Mouse (Mus musculus) urinary bladder, postnatal 0 days (tissue): ENCODE results near the gene Gp1bb. TPM values are rescaled to one million over a fixed set of nuclear protein-coding genes. Genes with fewer than 3 reads are reported as not detected.

Experiments used
- polyA plus RNA-seq: library from polyadenylated mRNA; unstranded; fragments of >200 nt; fragmentation: Nextera tagmentation; extraction: Ambion mirVana; gene quantifications from 2 replicates; pipeline ENCODE4 v1.2.1, GENCODE M21; 2015

The Gp1bb gene
- polyA plus RNA-seq, result 5.2 and 6.6 TPM in 2 replicates

DNA sequence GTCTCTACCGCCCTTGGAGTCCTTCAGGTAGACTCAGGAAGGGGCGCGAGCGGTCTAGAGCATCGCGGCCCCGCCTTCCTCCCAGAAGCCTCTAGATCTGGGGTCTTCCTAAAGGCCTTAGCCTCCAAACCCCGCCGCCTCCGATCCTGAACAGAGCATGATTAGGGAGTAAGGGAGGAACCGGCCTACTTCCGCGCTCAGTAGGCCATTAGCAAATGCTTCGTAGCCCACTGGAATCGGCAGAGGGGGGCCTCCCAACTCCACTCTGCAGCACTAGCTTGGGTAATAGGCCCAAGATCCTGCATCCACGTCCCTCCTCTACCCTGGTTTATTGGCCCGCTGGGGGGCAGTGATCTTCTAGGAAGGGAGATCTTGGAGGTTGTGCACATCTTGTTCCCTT lies at the start of gene Gp1bb:
Gene Gp1bb (minus strand): TSS at position 385 of the 400 bp plus-strand sequence.

DNA sequence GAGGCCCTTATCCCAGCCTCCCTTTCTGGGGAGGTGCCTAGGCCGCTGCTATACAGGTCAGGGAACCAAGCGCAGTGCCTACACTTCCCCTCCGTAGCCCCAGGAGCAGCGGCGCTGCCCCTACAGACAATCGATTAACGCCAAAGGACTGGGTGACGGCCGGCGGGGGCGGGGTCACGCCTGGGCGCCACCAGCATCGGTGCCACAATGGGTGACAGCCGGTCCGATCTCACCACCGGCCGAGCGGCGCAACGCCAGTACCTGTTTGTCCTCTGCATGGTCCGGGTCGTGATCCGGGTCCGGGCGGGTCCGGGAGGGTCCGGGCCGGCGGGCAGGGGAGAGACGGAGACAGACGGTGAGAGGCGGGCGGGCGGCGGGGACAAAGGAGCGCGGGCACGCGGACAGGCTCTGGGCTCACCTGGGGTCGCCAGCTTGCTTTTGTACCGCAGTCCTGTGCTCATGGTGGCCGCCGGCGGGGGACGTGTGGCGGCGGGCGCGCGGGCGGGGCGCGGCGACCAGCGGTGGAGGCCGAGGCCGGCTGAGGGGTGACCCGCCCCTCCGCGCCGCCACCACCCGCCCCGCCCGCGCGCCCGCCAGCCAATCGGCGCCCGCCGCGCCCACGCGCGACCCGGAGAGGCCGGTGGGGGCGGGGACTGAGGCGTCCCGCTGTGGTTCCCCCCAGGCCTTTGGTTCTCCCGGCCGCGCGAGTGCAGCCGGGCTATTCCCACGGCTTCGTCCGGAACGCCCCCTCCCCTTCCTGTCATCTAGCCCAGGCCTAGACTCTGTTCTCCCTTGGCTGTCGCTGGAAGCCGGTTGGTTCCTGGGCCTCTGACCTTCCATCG lies 7.4 kb upstream of the Gp1bb start, which contains the start of gene Sept5:
Gene Sept5 (minus strand): TSS at position 565 of the 842 bp plus-strand sequence.

DNA sequence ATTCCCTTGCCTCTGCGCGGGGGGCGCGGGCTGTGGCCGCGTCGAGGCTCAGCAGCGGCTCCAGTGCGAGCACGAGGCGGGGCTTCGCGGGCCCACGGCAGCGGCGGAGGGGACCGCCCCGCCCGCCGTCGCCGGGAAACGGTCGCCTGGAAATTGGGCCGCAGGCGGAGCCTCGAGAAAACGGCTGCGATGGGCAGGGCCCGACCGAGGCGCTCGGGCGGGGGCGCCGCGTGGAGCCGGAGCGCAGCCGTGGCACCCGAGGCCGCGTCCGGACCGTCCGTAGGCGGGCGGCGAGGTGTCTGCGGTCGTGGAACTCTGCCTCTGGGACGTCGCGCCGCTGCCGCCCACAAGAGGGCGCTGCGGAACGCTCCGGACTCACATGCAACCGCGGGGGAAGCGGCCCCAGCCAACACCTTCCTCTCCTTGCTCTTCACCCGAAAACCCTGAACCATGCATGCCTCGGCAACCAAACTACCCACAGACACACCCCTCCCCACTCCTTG lies 4.2 kb upstream of the Gp1bb start, which contains the start of gene Gm49601:
Gene Gm49601 (minus strand): TSS at position 52 of the 503 bp plus-strand sequence.

DNA sequence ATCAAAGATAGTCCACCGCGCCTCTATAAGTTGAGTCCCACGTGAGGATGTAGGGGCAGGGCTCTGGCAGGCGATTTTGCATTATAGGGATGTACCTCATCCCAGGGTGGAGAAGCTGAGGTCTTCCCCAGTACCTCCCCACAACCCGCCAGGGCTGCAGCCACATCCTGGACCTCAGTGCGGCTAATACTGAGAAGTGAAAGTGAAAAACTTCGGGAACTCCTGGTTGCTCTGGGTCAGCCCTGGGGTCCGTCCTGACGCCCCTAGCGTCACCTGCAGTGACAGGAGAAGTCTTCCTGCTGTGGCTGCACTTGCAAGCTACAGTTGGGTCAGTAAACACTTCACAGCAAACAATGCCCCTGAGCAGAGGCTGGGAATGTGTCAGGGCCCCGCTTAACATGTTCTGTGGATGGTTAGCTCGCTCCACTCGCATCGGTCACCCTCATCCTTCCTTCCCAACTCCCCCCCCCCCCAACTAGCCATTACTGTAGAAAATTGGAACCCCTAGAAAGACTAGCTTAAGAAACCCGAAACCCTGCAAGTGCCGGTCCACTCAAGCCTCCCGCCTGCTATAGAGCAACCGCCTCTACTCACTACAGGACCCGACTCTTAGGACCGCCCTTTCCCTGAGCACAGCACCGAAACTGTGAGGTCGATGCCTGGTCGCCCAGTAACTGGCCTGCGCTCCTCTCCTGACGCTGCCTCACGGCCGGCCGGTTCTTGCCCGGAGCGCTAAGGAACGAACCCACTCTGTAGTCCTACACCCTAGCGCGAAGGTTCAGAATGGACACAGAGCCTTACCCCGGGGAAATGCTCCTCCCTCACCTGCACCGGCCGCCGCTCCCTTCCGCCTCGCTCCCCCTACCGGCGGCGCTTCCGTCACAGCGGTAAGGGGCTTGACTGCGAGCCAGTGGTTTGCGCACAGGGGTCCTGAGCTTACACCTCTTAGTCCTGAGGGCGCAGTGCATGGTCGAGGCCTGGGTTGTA lies 32.1 kb downstream of the Gp1bb start, which contains the start of gene Tbx1:
Gene Tbx1 (minus strand): TSS at position 868 of the 987 bp plus-strand sequence.

Other genes starting within 250 kb of the Gp1bb start
- 18.6 and 18.8 TPM in 2 replicates for gene Txnrd2, start 196.0 kb downstream of the Gp1bb start, polyA plus RNA-seq
- 163 and 182 TPM in 2 replicates for gene Comt, start 195.6 kb downstream of the Gp1bb start, polyA plus RNA-seq
- gene Gnb1l, start 123.7 kb downstream of the Gp1bb start, polyA plus RNA-seq, result 9.1 and 11.1 TPM in 2 replicates
- gene Rtl10, start 123.5 kb downstream of the Gp1bb start, polyA plus RNA-seq, result 1.6 and 2.2 TPM in 2 replicates
- gene Tbx1, start 31.7 kb downstream of the Gp1bb start, polyA plus RNA-seq, result 0.47 and 0.51 TPM in 2 replicates
- gene Gm49601, start 4.0 kb upstream of the Gp1bb start, polyA plus RNA-seq, result 1.1 and 1.5 TPM in 2 replicates
- gene Sept5, start 7.6 kb upstream of the Gp1bb start, polyA plus RNA-seq, result 33.1 and 43.4 TPM in 2 replicates
- 27.9 and 36.5 TPM in 2 replicates for gene Cldn5, start 154.4 kb upstream of the Gp1bb start, polyA plus RNA-seq
- gene Ufd1, start 189.4 kb upstream of the Gp1bb start, polyA plus RNA-seq, result 68.8 and 69.4 TPM in 2 replicates
- gene Cdc45, start 189.6 kb upstream of the Gp1bb start, polyA plus RNA-seq, result 7.9 and 10.9 TPM in 2 replicates
- 30.5 and 34.4 TPM in 2 replicates for gene 2510002D24Rik, start 214.2 kb upstream of the Gp1bb start, polyA plus RNA-seq
- gene Gm28539, start 214.2 kb upstream of the Gp1bb start, polyA plus RNA-seq, result not detected in 2 replicates